ENCODE assay signal across 8 mouse cellular contexts in genomic region chr11:60412173-60412572, GRCm38 (mm10). TPM values are rescaled to one million over a fixed set of nuclear protein-coding genes. Genes with fewer than 3 reads are reported as not detected.
A peak's percentile ranks its signal among the peaks of the same experiment; 100 is the strongest.
DNase-seq lines count a peak whose midpoint lies in the region; ATAC-seq lines count a peak whose summit lies in the region.

No protein-coding gene starts in this region.

- no peak overlapping the region for H3K9ac ChIP-seq in limb, embryonic 11.5 days (ENCODE audit: low read length)

- no peaks in the 10 kb centered on the region for H3K27me3 ChIP-seq in limb, embryonic 11.5 days (ENCODE audit: control insufficient read depth, insufficient read depth, low read length)

- ATAC-seq in limb, embryonic 11.5 days (ENCODE audit: insufficient number of reproducible peaks, low FRiP score, low TSS enrichment, low read depth) = no peak

- peaks cover 5% of the 10 kb centered on the region for H3K4me1 ChIP-seq in limb, embryonic 11.5 days (ENCODE audit: control insufficient read depth, insufficient read depth, low read length)

- peak; percentile 57 for DNase-seq in cerebellum, adult 11 months
- DNase-seq in cerebellum, adult 11-12 months = no peak
- peak; percentile 62 for DNase-seq in ovary, postnatal 14 days (ENCODE audit: low spot score)
- DNase-seq in ovary, postnatal 10 days (ENCODE audit: low spot score) = no peak
- DNase-seq in cerebellum, adult 9-10 months = peak; percentile 89
- peak; percentile 73 for DNase-seq in heart, postnatal 4 days
- peak; percentile 69 for DNase-seq in limb, embryonic 11.5 days (ENCODE audit: low spot score)
- DNase-seq in skeletal muscle tissue, adult 2 months (ENCODE audit: low read depth, low spot score) = peak; percentile 45

- no peaks in the 10 kb centered on the region for H3K36me3 ChIP-seq in limb, embryonic 11.5 days (ENCODE audit: control insufficient read depth, insufficient read depth, low read length)

- H3K9me3 ChIP-seq in limb, embryonic 11.5 days (ENCODE audit: control insufficient read depth, low read length) = no peaks in the 10 kb centered on the region

- no peak overlapping the region for H3K27ac ChIP-seq in limb, embryonic 11.5 days (replicated peaks; ENCODE audit: low read depth, low read length)

- H3K4me2 ChIP-seq in limb, embryonic 11.5 days (ENCODE audit: low read depth, severe bottlenecking) = no peak overlapping the region

- no peak overlapping the region for H3K4me3 ChIP-seq in limb, embryonic 11.5 days (ENCODE audit: low read depth, low read length)

- 17% methylated on average over 3 of the region's 3 CpGs for WGBS in limb, embryonic 11.5 days

RNA-seq across cellular contexts. Expression of gene Gid4, which starts 4.8 kb away (rescaled TPM):
- 10 to 100 TPM; 23.9 to 25.6 TPM for total RNA-seq in heart, postnatal 4 days (2021)
- 28.6 and 30.8 TPM in 2 replicates for polyA plus RNA-seq in limb, embryonic 11.5 days (2014; fragmentation: Nextera tagmentation; extraction: Ambion mirVana)

RNA-seq across cellular contexts. Expression of gene Atpaf2, which starts 6.1 kb away (rescaled TPM):
- total RNA-seq in heart, postnatal 4 days (2021) = 10 to 100 TPM; 48.5 to 50.1 TPM
- polyA plus RNA-seq in limb, embryonic 11.5 days (2014; fragmentation: Nextera tagmentation; extraction: Ambion mirVana) = 48.4 and 53.7 TPM in 2 replicates

RNA-seq across cellular contexts. Expression of gene Drg2, which starts 42.2 kb away (rescaled TPM):
- total RNA-seq in heart, postnatal 4 days (2021) = 10 to 100 TPM; 42.7 to 44.0 TPM
- polyA plus RNA-seq in limb, embryonic 11.5 days (2014; fragmentation: Nextera tagmentation; extraction: Ambion mirVana) = 129 and 137 TPM in 2 replicates

RNA-seq across cellular contexts. Expression of gene Myo15, which starts 57.0 kb away (rescaled TPM):
- under 1 TPM in 1 of 2 experiments, not detected in 1; 0.14 TPM for total RNA-seq in heart, postnatal 4 days (2021)
- 0.17 and 0.31 TPM in 2 replicates for polyA plus RNA-seq in limb, embryonic 11.5 days (2014; fragmentation: Nextera tagmentation; extraction: Ambion mirVana)

RNA-seq across cellular contexts. Expression of gene Drc3, which starts 59.0 kb away (rescaled TPM):
- total RNA-seq in heart, postnatal 4 days (2021) = 1 to 10 TPM; 1.8 to 2.4 TPM
- 1.4 and 1.9 TPM in 2 replicates for polyA plus RNA-seq in limb, embryonic 11.5 days (2014; fragmentation: Nextera tagmentation; extraction: Ambion mirVana)

Comparison
In these comparisons a context has a peak if more than half of its experiments do, and no peak if none do; other contexts are left out.
1. DNase-seq: peak in cerebellum, adult 11 months (single experiment), ovary, postnatal 14 days (single experiment), cerebellum, adult 9-10 months (single experiment), heart, postnatal 4 days (single experiment), limb, embryonic 11.5 days (single experiment) and skeletal muscle tissue, adult 2 months (single experiment); none in cerebellum, adult 11-12 months (single experiment) and ovary, postnatal 10 days (single experiment).